10 mouse cellular contexts compared by ENCODE assay signal in the genomic region with DNA sequence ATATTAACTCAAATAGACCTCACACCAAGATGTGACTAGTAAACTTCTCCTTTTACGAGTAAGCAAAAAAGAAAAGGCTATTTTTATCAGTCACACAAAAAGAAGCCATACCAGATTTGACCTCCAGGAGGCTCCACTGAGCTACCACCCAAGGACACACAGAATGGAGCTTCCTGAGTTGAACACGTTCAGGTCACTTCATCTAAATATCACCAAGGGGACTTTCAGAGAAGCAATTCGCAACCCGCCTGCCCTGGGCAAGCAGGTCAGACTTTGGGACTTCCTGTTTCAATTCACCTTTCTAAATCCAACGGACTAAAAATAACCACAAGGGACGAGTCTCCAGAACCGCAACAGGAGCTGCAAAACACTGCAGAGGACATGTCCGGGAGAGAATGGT.
DNase-seq lines count a peak whose midpoint lies in the region; ATAC-seq and TF ChIP-seq lines count a peak whose summit lies in the region.
"Had no signal": no experiment of that assay in that cellular context is flagged by ENCODE, and none has a peak within 500 bp of the region (broad histone marks: within the 10 kb centered on the region; RNA-seq: fewer than 3 reads in every experiment).

No protein-coding gene starts in this region.

- no peak for ATAC-seq in kidney, postnatal 0 days (replicated peaks; ENCODE audit: low FRiP score, low read depth)
- ATAC-seq in midbrain, embryonic 14.5 days (ENCODE audit: low FRiP score, low TSS enrichment): no peak

- H3K27me3 ChIP-seq in kidney, postnatal 0 days (ENCODE audit: insufficient read depth, low read length): no peaks in the 10 kb centered on the region
- H3K27me3 ChIP-seq in midbrain, embryonic 14.5 days (ENCODE audit: control insufficient read depth, insufficient read depth, low read length): no peaks in the 10 kb centered on the region

- no peak for DNase-seq in kidney, postnatal 0 days (ENCODE audit: low spot score)
- DNase-seq in kidney, adult 8-10 months: no peak
- peak; percentile 20 for DNase-seq in NIH3T3 (ENCODE audit: low read depth)
- peak; percentile 39 for DNase-seq in c-Kit-positive CD71-positive TER-119-negative erythroid progenitor cells, embryonic 14.5 days (ENCODE audit: low read depth)
- DNase-seq in lung, postnatal 14 days: peak; percentile 12
- DNase-seq in frontal cortex, postnatal 14 days (ENCODE audit: low spot score in 2 of 2): no peak
- no peak for DNase-seq in midbrain, embryonic 14.5 days
- DNase-seq in left cerebral cortex, postnatal 36 days (ENCODE audit: low spot score in 2 of 2): no peak
- DNase-seq: cerebellum, adult 2 months; kidney, adult 9 months had no signal

- no peaks in the 10 kb centered on the region for H3K4me1 ChIP-seq in kidney, postnatal 0 days (replicated peaks; ENCODE audit: insufficient read depth, low read length)
- no peaks in the 10 kb centered on the region for H3K4me1 ChIP-seq in midbrain, embryonic 14.5 days (ENCODE audit: control insufficient read depth, insufficient read depth, low read length)

- no peaks in the 10 kb centered on the region for H3K36me3 ChIP-seq in kidney, postnatal 0 days (ENCODE audit: insufficient read depth, low read length)
- no peaks in the 10 kb centered on the region for H3K36me3 ChIP-seq in midbrain, embryonic 14.5 days (ENCODE audit: control insufficient read depth, insufficient read depth, low read length)

- no peak overlapping the region for H3K4me2 ChIP-seq in kidney, postnatal 0 days (ENCODE audit: low read length)
- H3K4me2 ChIP-seq in midbrain, embryonic 14.5 days (ENCODE audit: low read length): no peak overlapping the region

- TF ChIP-seq CTCF in kidney, postnatal 0 days (IDR thresholded peaks at IDR 0.05; ENCODE audit: low read depth): peak; percentile 40

- intact Hi-C loops in left cerebral cortex, postnatal 36 days (cut with DNase I): no loop called here

- H3K9me3 ChIP-seq in kidney, postnatal 0 days (replicated peaks; ENCODE audit: low read length): no peaks in the 10 kb centered on the region
- no peaks in the 10 kb centered on the region for H3K9me3 ChIP-seq in midbrain, embryonic 14.5 days (ENCODE audit: control insufficient read depth, low read length)

- H3K4me3 ChIP-seq in kidney, postnatal 0 days (replicated peaks; ENCODE audit: low read depth, low read length): no peak overlapping the region
- no peak overlapping the region for H3K4me3 ChIP-seq in midbrain, embryonic 14.5 days (replicated peaks; ENCODE audit: low read depth, low read length)

- H3K9ac ChIP-seq in kidney, postnatal 0 days (ENCODE audit: low read depth, low read length): no peak overlapping the region
- no peak overlapping the region for H3K9ac ChIP-seq in midbrain, embryonic 14.5 days (replicated peaks; ENCODE audit: low read length)

- 76% methylated on average over 8 of the region's 8 CpGs for WGBS in kidney, postnatal 0 days
- 79% methylated on average over 8 of the region's 8 CpGs for WGBS in midbrain, embryonic 14.5 days

- no peak overlapping the region for H3K27ac ChIP-seq in kidney, postnatal 0 days
- H3K27ac ChIP-seq in midbrain, embryonic 14.5 days (replicated peaks; ENCODE audit: low read depth, low read length): no peak overlapping the region

Comparison
In these comparisons a context has a peak if more than half of its experiments do, and no peak if none do; other contexts are left out.
1. DNase-seq: peak in NIH3T3 (single experiment), c-Kit-positive CD71-positive TER-119-negative erythroid progenitor cells, embryonic 14.5 days (single experiment) and lung, postnatal 14 days (single experiment); none in kidney, postnatal 0 days (single experiment), kidney, adult 8-10 months (0 of 2), frontal cortex, postnatal 14 days (0 of 2), midbrain, embryonic 14.5 days (single experiment) and left cerebral cortex, postnatal 36 days (0 of 2).